Mouse (Mus musculus) midbrain, postnatal 0 days (tissue): Measurements from ENCODE around the gene Mtmr14. TPM values are rescaled to one million over a fixed set of nuclear protein-coding genes. Genes with fewer than 3 reads are reported as not detected.
A peak's percentile ranks its signal among the peaks of the same experiment; 100 is the strongest.

Experiments
- ATAC-seq: fragments of 200-750 bp; cut with Nextera tagmentation; 2 replicates; pipeline ENCODE4 v1.8.0; 2017; ENCODE audit warnings: moderate number of reproducible peaks, mild to moderate bottlenecking, moderate TSS enrichment, moderate library complexity; ENCODE audit not compliant: low FRiP score
- DNase-seq: peaks from one replicate; pipeline ENCODE4 v3.0.0-alpha.2; 2015; ENCODE audit warnings: low spot score
- H3K27ac ChIP-seq: fragments of 300-500 bp; sonication (generic); 2 replicates; pipeline ENCODE4 v1.5.1; 2014; ENCODE audit warnings: low read depth, mild to moderate bottlenecking, low read length, mixed read lengths
- H3K27me3 ChIP-seq: fragments of 300-500 bp; sonication (generic); 2 replicates; pipeline ENCODE4 v1.6.1; 2014; ENCODE audit warnings: low read length, control low read depth, mixed read lengths; ENCODE audit not compliant: insufficient read depth
- H3K36me3 ChIP-seq: fragments of 300-500 bp; sonication (generic); 2 replicates; pipeline ENCODE4 v1.6.1; 2014; ENCODE audit warnings: low read length, control low read depth, mixed read lengths; ENCODE audit not compliant: insufficient read depth
- H3K4me1 ChIP-seq: fragments of 300-500 bp; sonication (generic); 2 replicates; pipeline ENCODE4 v1.6.1; 2014; ENCODE audit warnings: mild to moderate bottlenecking, control low read depth, antibody characterized with exemption, low read length, mixed read lengths; ENCODE audit not compliant: insufficient read depth
- H3K4me2 ChIP-seq: fragments of 300-500 bp; sonication (generic); 2 replicates; pipeline ENCODE4 v1.6.1; 2014; ENCODE audit warnings: low read depth, mild to moderate bottlenecking, low read length, mixed read lengths; ENCODE audit not compliant: poor library complexity, severe bottlenecking
- H3K4me3 ChIP-seq: fragments of 300-500 bp; sonication (generic); 2 replicates; pipeline ENCODE4 v1.5.1; 2014; ENCODE audit warnings: low read depth, mild to moderate bottlenecking, low read length, moderate library complexity
- H3K9ac ChIP-seq: fragments of 300-500 bp; sonication (generic); replicated peaks from 2 replicates; pipeline ENCODE4 v1.6.1; 2014; ENCODE audit warnings: mild to moderate bottlenecking, low read length, moderate library complexity, mixed read lengths; ENCODE audit not compliant: poor library complexity, severe bottlenecking
- H3K9me3 ChIP-seq: fragments of 300-500 bp; sonication (generic); 2 replicates; pipeline ENCODE4 v1.6.1; 2016; ENCODE audit warnings: low read length, control low read depth
- CTCF ChIP-seq: IDR thresholded peaks from 2 replicates; pipeline ENCODE4 v1.5.1; 2016; ENCODE audit warnings: antibody characterized with exemption, mild to moderate bottlenecking
- WGBS: fragments of 180-500 bp; shearing (Covaris S2); extraction: QIAGEN DNeasy Blood & Tissue Kit; methylation state at CpG from one replicate; pipeline ENCODE4 v1.1.7; 2014; 5-methylcytosine and 5-hydroxymethylcytosine counted together
- polyA plus RNA-seq: library from polyadenylated mRNA; unstranded; fragments of >200 nt; fragmentation: Nextera tagmentation; extraction: Ambion mirVana; gene quantifications from 2 replicates; pipeline ENCODE4 v1.2.1, GENCODE M21; 2015
- total RNA-seq: library from RNA; depleted of rRNA; stranded (reverse); fragments of >200 nt; gene quantifications from 2 replicates; pipeline ENCODE4 v1.2.3, GENCODE M21; 2014

Mtmr14 gene
- total and polyA plus RNA-seq, 2 experiments from 2014 or later: 29.4 to 42.5 TPM

GRCm38 (mm10) chr6:113282101-113282802, 44.6 kb downstream of the Mtmr14 start, which contains the start of gene Cpne9:
Gene Cpne9 (plus strand): TSS chr6:113282307.
- peak; percentile 41; the same call in 1 of the 2 replicates for ATAC-seq
- no peak within 1 kb of the TSS for H3K27ac ChIP-seq
- peak; percentile 36 for TF ChIP-seq CTCF
- H3K4me2 ChIP-seq: peak within 1 kb of the TSS; percentile 82
- no peaks in the 10 kb centered on the region for H3K9me3 ChIP-seq
- peaks cover 8% of the 10 kb centered on the region; the same call in 1 of the 2 replicates for H3K4me1 ChIP-seq
- peak within 1 kb of the TSS; percentile 38 for H3K4me3 ChIP-seq
- peak; percentile 48 for DNase-seq
- H3K27me3 ChIP-seq: peaks cover 15% of the 10 kb centered on the region
- H3K36me3 ChIP-seq: peaks cover 28% of the 10 kb centered on the region
- peak within 1 kb of the TSS; percentile 54 for H3K9ac ChIP-seq
- WGBS: 2% methylated on average over 32 of the region's 37 CpGs

GRCm38 (mm10) chr6:113282969-113283368, 45.3 kb downstream of the Mtmr14 start:
- Histone ChIP-seq H3K27me3 (peaks cover 15% of the 10 kb centered on the region), H3K9me3 (no peaks in the 10 kb centered on the region), H3K4me1 (peaks cover 8% of the 10 kb centered on the region; the same call in 1 of the 2 replicates), H3K9ac (peak overlapping the region; percentile 48; the same call in 1 of the 2 replicates), H3K27ac (no peak overlapping the region), H3K4me2 (peak overlapping the region; percentile 82), H3K36me3 (peaks cover 21% of the 10 kb centered on the region; the same call in 1 of the 2 replicates), H3K4me3 (peak overlapping the region; percentile 38)
- TF ChIP-seq CTCF: no peak
- 1% methylated on average over 20 of the region's 22 CpGs for WGBS
- ATAC-seq (peak; percentile 18; the same call in 1 of the 2 replicates), DNase-seq (no peak)

- H3K9me3 ChIP-seq: no peaks in the 10 kb centered on the region
- ATAC-seq (peak; percentile 9; the same call in 1 of the 2 replicates), DNase-seq (no peak)
- H3K4me2 ChIP-seq: peak overlapping the region; percentile 82
- H3K27ac ChIP-seq: no peak overlapping the region
- H3K9ac ChIP-seq: no peak overlapping the region
- 15% methylated on average over 5 of the region's 6 CpGs for WGBS
- peaks cover 8% of the 10 kb centered on the region; the same call in 1 of the 2 replicates for H3K4me1 ChIP-seq
- no peak for TF ChIP-seq CTCF
- H3K4me3 ChIP-seq: peak overlapping the region; percentile 38; the same call in 1 of the 2 replicates
- H3K36me3 ChIP-seq: peaks cover 15% of the 10 kb centered on the region; the same call in 1 of the 2 replicates
- H3K27me3 ChIP-seq: peaks cover 15% of the 10 kb centered on the region
These were observed 45.9 kb downstream of the Mtmr14 start for GRCm38 (mm10) chr6:113283500-113283899.

- no peak for TF ChIP-seq CTCF
- no peak overlapping the region for H3K9ac ChIP-seq
- H3K36me3 ChIP-seq: peaks cover 6% of the 10 kb centered on the region; the same call in 1 of the 2 replicates
- no peak for ATAC-seq
- H3K4me3 ChIP-seq: no peak overlapping the region
- DNase-seq: no peak
- no peak overlapping the region for H3K27ac ChIP-seq
- peaks cover 15% of the 10 kb centered on the region for H3K27me3 ChIP-seq
- no peak overlapping the region for H3K4me2 ChIP-seq
- no peaks in the 10 kb centered on the region for H3K9me3 ChIP-seq
- 77% methylated on average over 3 of the region's 3 CpGs for WGBS
- peaks cover 8% of the 10 kb centered on the region; the same call in 1 of the 2 replicates for H3K4me1 ChIP-seq
These were observed 47.3 kb downstream of the Mtmr14 start for GRCm38 (mm10) chr6:113284931-113285330.

- H3K9ac ChIP-seq: no peak overlapping the region
These were observed 48.7 kb downstream of the Mtmr14 start for GRCm38 (mm10) chr6:113286316-113286715.

GRCm38 (mm10) chr6:113287236-113287635, 49.6 kb downstream of the Mtmr14 start:
- no peaks in the 10 kb centered on the region for H3K9me3 ChIP-seq
- H3K9ac ChIP-seq: no peak overlapping the region
- H3K4me1 ChIP-seq: peaks cover 7% of the 10 kb centered on the region; the same call in 1 of the 2 replicates
- H3K27ac ChIP-seq: no peak overlapping the region
- no peak overlapping the region for H3K4me2 ChIP-seq
- H3K4me3 ChIP-seq: no peak overlapping the region
- DNase-seq: no peak
- WGBS: 77% methylated on average over 4 of the region's 4 CpGs
- H3K27me3 ChIP-seq: peaks cover 9% of the 10 kb centered on the region
- TF ChIP-seq CTCF: no peak
- ATAC-seq: no peak
- no peaks in the 10 kb centered on the region for H3K36me3 ChIP-seq

More at GRCm38 (mm10) chr6:113286316-113286715, 48.7 kb downstream of the Mtmr14 start:
- no peak for TF ChIP-seq CTCF
- H3K4me1 ChIP-seq: peaks cover 8% of the 10 kb centered on the region; the same call in 1 of the 2 replicates
- peaks cover 15% of the 10 kb centered on the region for H3K27me3 ChIP-seq
- ATAC-seq (no peak), DNase-seq (no peak)
- no peaks in the 10 kb centered on the region for H3K9me3 ChIP-seq
- no peak overlapping the region for H3K4me2 ChIP-seq
- WGBS: 58% methylated on average over 1 of the region's 1 CpGs
- H3K4me3 ChIP-seq: no peak overlapping the region
- no peak overlapping the region for H3K27ac ChIP-seq
- no peaks in the 10 kb centered on the region for H3K36me3 ChIP-seq
